Mouse (Mus musculus) intestine, postnatal 0 days (tissue): ENCODE data around the gene Zfp74. TPM values are rescaled to one million over a fixed set of nuclear protein-coding genes. Genes with fewer than 3 reads are reported as not detected.
A peak's percentile ranks its signal among the peaks of the same experiment; 100 is the strongest.

Experiments
- ATAC-seq: fragments of 200-750 bp; cut with Nextera tagmentation; 2 replicates; pipeline ENCODE4 v1.8.0; 2017; ENCODE audit warnings: mild to moderate bottlenecking, moderate TSS enrichment, moderate library complexity
- H3K27ac ChIP-seq: fragments of 300-500 bp; sonication (generic); 2 replicates; pipeline ENCODE4 v1.5.1; 2014; ENCODE audit warnings: mild to moderate bottlenecking, low read depth, low read length, moderate library complexity
- H3K27me3 ChIP-seq: fragments of 300-500 bp; sonication (generic); replicated peaks from 2 replicates; pipeline ENCODE4 v1.6.1; 2014; ENCODE audit warnings: low read length, mixed read lengths; ENCODE audit not compliant: control insufficient read depth, insufficient read depth
- H3K36me3 ChIP-seq: fragments of 300-500 bp; sonication (generic); 2 replicates; pipeline ENCODE4 v1.6.1; 2014; ENCODE audit warnings: mild to moderate bottlenecking, moderate library complexity; ENCODE audit not compliant: control insufficient read depth, insufficient read depth
- H3K4me1 ChIP-seq: fragments of 300-500 bp; sonication (generic); replicated peaks from 2 replicates; pipeline ENCODE4 v1.6.1; 2014; ENCODE audit warnings: antibody characterized with exemption, low read length, mixed read lengths; ENCODE audit not compliant: control insufficient read depth, insufficient read depth
- H3K4me2 ChIP-seq: fragments of 300-500 bp; sonication (generic); replicated peaks from 2 replicates; pipeline ENCODE4 v1.6.1; 2014; ENCODE audit warnings: low read depth, mild to moderate bottlenecking, moderate library complexity
- H3K4me3 ChIP-seq: fragments of 300-500 bp; sonication (generic); 2 replicates; pipeline ENCODE4 v1.5.1; 2014; ENCODE audit warnings: low read depth, low read length
- H3K9ac ChIP-seq: fragments of 300-500 bp; sonication (generic); 2 replicates; pipeline ENCODE4 v1.6.1; 2014; ENCODE audit warnings: mild to moderate bottlenecking, low read depth, low read length
- H3K9me3 ChIP-seq: fragments of 300-500 bp; sonication (generic); 2 replicates; pipeline ENCODE4 v1.6.1; 2016; ENCODE audit warnings: mixed run types; ENCODE audit not compliant: control insufficient read depth
- CTCF ChIP-seq: sonication (generic); IDR thresholded peaks from 2 replicates; pipeline ENCODE4 v1.5.1; 2016; ENCODE audit warnings: low read depth, mild to moderate bottlenecking, control low read depth, antibody characterized with exemption, moderate library complexity
- WGBS: fragments of 180-500 bp; shearing (Covaris S2); extraction: QIAGEN DNeasy Blood & Tissue Kit; methylation state at CpG from one replicate; pipeline ENCODE4 v1.1.7; 2014; 5-methylcytosine and 5-hydroxymethylcytosine counted together
- microRNA-seq: library from miRNA; unstranded; fragments of <30 nt; microRNA quantifications from one replicate; pipeline ENCODE4, GENCODE M21; 2016
- polyA plus RNA-seq: library from polyadenylated mRNA; unstranded; fragments of >200 nt; fragmentation: Nextera tagmentation; extraction: Ambion mirVana; gene quantifications from 2 replicates; pipeline ENCODE4 v1.2.1, GENCODE M21; 2015

The Zfp74 gene
- polyA plus RNA-seq, 1 experiment from 2014 or later: 2.6 TPM

DNA sequence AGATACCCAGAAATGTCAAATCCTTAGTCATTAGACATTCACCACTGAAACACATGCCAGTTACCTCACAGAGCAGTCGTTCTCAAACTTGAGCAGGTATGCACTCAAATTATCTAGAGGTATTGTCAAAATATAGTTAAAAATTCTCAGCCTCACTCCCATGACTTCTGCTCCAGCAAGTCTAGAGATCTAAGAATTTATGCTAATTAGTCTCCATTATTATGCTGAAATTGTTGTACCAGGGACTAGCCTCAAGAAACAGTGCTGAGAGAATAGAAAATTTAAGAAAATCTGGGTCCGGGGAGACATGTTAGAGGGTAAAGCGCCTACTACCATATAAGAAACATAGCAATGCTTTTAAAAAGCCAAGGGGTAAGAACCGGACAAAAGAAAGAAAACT is 49.8 kb downstream of the Zfp74 start:
- TF ChIP-seq CTCF: no peak
- Histone ChIP-seq H3K36me3 (peaks cover 16% of the 10 kb centered on the region), H3K9me3 (no peaks in the 10 kb centered on the region), H3K27ac (no peak overlapping the region), H3K9ac (no peak overlapping the region), H3K4me2 (no peak overlapping the region), H3K4me1 (no peaks in the 10 kb centered on the region), H3K4me3 (no peak overlapping the region), H3K27me3 (no peaks in the 10 kb centered on the region)
- no peak for ATAC-seq
- WGBS: 97% methylated on average over 4 of the region's 4 CpGs

GRCm38 (mm10) chr7:29898351-29898750 is 55.5 kb downstream of the Zfp74 start:
- peak; percentile 26; the same call in 1 of the 2 replicates for TF ChIP-seq CTCF
- peaks cover 27% of the 10 kb centered on the region for H3K9me3 ChIP-seq
- H3K4me3 ChIP-seq: no peak overlapping the region
- H3K36me3 ChIP-seq: peaks cover 70% of the 10 kb centered on the region
- H3K27ac ChIP-seq: no peak overlapping the region
- no peaks in the 10 kb centered on the region for H3K27me3 ChIP-seq
- H3K9ac ChIP-seq: no peak overlapping the region
- ATAC-seq: no peak
- no peaks in the 10 kb centered on the region for H3K4me1 ChIP-seq
- H3K4me2 ChIP-seq: no peak overlapping the region
- WGBS: 98% methylated on average over 4 of the region's 4 CpGs

DNA sequence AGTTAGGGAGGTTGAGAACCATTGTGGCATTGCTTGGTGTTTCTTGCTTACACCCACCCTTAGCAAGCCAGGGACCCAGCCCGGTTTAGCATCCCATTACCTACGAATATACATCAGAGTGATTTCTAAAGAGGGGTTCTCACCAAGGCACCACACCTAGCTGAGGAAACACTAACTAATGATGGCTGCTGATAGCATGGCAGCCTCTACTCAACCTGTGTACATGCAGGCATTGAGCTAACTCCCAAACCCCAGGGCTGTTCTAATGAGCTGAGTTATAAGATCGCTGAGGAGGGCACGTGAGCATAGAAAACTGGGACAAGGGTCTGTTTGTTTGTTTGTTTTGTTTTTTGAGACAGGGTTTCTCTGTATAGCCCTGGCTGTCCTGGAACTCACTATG is 61.1 kb downstream of the Zfp74 start:
- H3K4me3 ChIP-seq: no peak overlapping the region
- H3K9ac ChIP-seq: no peak overlapping the region
- no peak for TF ChIP-seq CTCF
- peaks cover 33% of the 10 kb centered on the region for H3K9me3 ChIP-seq
- 96% methylated on average over 4 of the region's 4 CpGs for WGBS
- H3K27ac ChIP-seq: no peak overlapping the region
- H3K4me2 ChIP-seq: no peak overlapping the region
- peaks cover 45% of the 10 kb centered on the region for H3K36me3 ChIP-seq
- no peaks in the 10 kb centered on the region for H3K4me1 ChIP-seq
- ATAC-seq: no peak
- no peaks in the 10 kb centered on the region for H3K27me3 ChIP-seq

DNA sequence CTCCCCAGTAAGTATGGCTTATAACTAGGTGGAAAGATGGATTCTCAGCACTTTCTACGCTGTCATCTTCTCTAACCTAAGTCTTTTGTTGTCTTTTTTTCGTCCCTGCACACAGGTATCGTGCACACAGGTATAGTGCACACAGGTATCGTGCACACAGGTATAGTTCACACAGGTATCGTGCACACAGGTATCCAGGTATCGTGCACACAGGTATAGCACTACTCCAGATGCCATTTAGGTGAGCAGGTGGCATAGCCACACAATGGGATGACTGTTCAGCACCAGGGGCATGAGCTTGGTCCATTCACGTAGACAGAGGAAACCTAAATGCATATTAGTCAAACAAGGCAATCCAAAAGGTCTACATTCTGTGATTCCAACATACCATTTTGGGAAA is 63.4 kb downstream of the Zfp74 start:
- no peak for ATAC-seq
- no peak overlapping the region for H3K4me3 ChIP-seq
- H3K27me3 ChIP-seq: no peaks in the 10 kb centered on the region
- H3K4me1 ChIP-seq: no peaks in the 10 kb centered on the region
- no peak for TF ChIP-seq CTCF
- peaks cover 26% of the 10 kb centered on the region for H3K36me3 ChIP-seq
- H3K9me3 ChIP-seq: peaks cover 30% of the 10 kb centered on the region
- no peak overlapping the region for H3K9ac ChIP-seq
- H3K27ac ChIP-seq: no peak overlapping the region
- no peak overlapping the region for H3K4me2 ChIP-seq
- WGBS: 96% methylated on average over 7 of the region's 7 CpGs

GRCm38 (mm10) chr7:29880916-29881315 is 73.0 kb downstream of the Zfp74 start:
- no peak for ATAC-seq

More at GRCm38 (mm10) chr7:29880916-29881315, 73.0 kb downstream of the Zfp74 start:
- WGBS: 88% methylated on average over 7 of the region's 7 CpGs
- TF ChIP-seq CTCF: no peak
- Histone ChIP-seq H3K27me3 (no peaks in the 10 kb centered on the region), H3K9me3 (peaks cover 3% of the 10 kb centered on the region; the same call in 1 of the 2 replicates), H3K36me3 (peaks cover under 1% of the 10 kb centered on the region; the same call in 1 of the 2 replicates), H3K4me2 (no peak overlapping the region), H3K4me1 (no peaks in the 10 kb centered on the region), H3K9ac (no peak overlapping the region), H3K27ac (no peak overlapping the region), H3K4me3 (no peak overlapping the region)

Small RNA genes lying within 50 kb of the gene (microRNA-seq; reads per million reads assigned to microRNA genes)
- gene Mir7668: not detected

Other genes starting within 250 kb of the Zfp74 start
- gene Catsperg2, start 227.1 kb downstream of the Zfp74 start, polyA plus RNA-seq: not detected in 2 replicates
- gene Zfp84, start 185.5 kb downstream of the Zfp74 start, polyA plus RNA-seq: 4.4 and 4.7 TPM in 2 replicates
- 1.7 and 1.9 TPM in 2 replicates for gene Zfp30, start 170.1 kb downstream of the Zfp74 start, polyA plus RNA-seq
- 4.1 and 4.3 TPM in 2 replicates for gene Zfp790, start 138.0 kb downstream of the Zfp74 start, polyA plus RNA-seq
- 0.98 and 0.99 TPM in 2 replicates for gene Zfp940, start 100.4 kb downstream of the Zfp74 start, polyA plus RNA-seq
- 1.4 and 1.5 TPM in 2 replicates for gene Zfp420, start 94.1 kb downstream of the Zfp74 start, polyA plus RNA-seq
- gene Zfp27, start 47.5 kb downstream of the Zfp74 start, polyA plus RNA-seq: 3.2 TPM in 2 replicates
- 1.4 and 1.8 TPM in 2 replicates for gene Zfp383, start 45.9 kb downstream of the Zfp74 start, polyA plus RNA-seq
- gene Zfp568, start 29.9 kb upstream of the Zfp74 start, polyA plus RNA-seq: 5.5 and 5.8 TPM in 2 replicates
- gene Zfp14, start 97.3 kb upstream of the Zfp74 start, polyA plus RNA-seq: 0.93 and 1.0 TPM in 2 replicates
- 1.2 and 1.7 TPM in 2 replicates for gene Zfp82, start 118.8 kb upstream of the Zfp74 start, polyA plus RNA-seq
- gene Gm26920, start 136.3 kb upstream of the Zfp74 start, polyA plus RNA-seq: not detected in 2 replicates
- 2.6 and 3.1 TPM in 2 replicates for gene Zfp566, start 136.4 kb upstream of the Zfp74 start, polyA plus RNA-seq
- 32.5 and 34.3 TPM in 2 replicates for gene Zfp260, start 140.7 kb upstream of the Zfp74 start, polyA plus RNA-seq
- 1.7 and 2.4 TPM in 2 replicates for gene Zfp382, start 167.9 kb upstream of the Zfp74 start, polyA plus RNA-seq
- 3.1 and 3.8 TPM in 2 replicates for gene Zfp146, start 215.7 kb upstream of the Zfp74 start, polyA plus RNA-seq
- 54.1 and 60.2 TPM in 2 replicates for gene Cox7a1, start 230.1 kb upstream of the Zfp74 start, polyA plus RNA-seq
- 85.5 and 87.1 TPM in 2 replicates for gene Capns1, start 244.7 kb upstream of the Zfp74 start, polyA plus RNA-seq